Mouse (Mus musculus) testis, adult 2 months (tissue): ENCODE data around the gene Cxadr.
A peak's percentile ranks its signal among the peaks of the same experiment; 100 is the strongest.

ENCODE experiments used
- CTCF ChIP-seq: fragments of 200-500 bp; IDR thresholded peaks from 2 replicates; pipeline ENCODE4 v1.5.1; 2012; ENCODE audit warnings: low read depth, mild to moderate bottlenecking, inconsistent platforms, low read length, moderate library complexity; ENCODE audit not compliant: control insufficient read depth, insufficient read depth, insufficient replicate concordance
- POLR2A ChIP-seq: fragments of 200-500 bp; IDR thresholded peaks from 2 replicates; pipeline ENCODE4 v1.6.1; 2012; ENCODE audit warnings: low read depth, mild to moderate bottlenecking, inconsistent platforms, low read length, moderate library complexity; ENCODE audit not compliant: control insufficient read depth

DNA sequence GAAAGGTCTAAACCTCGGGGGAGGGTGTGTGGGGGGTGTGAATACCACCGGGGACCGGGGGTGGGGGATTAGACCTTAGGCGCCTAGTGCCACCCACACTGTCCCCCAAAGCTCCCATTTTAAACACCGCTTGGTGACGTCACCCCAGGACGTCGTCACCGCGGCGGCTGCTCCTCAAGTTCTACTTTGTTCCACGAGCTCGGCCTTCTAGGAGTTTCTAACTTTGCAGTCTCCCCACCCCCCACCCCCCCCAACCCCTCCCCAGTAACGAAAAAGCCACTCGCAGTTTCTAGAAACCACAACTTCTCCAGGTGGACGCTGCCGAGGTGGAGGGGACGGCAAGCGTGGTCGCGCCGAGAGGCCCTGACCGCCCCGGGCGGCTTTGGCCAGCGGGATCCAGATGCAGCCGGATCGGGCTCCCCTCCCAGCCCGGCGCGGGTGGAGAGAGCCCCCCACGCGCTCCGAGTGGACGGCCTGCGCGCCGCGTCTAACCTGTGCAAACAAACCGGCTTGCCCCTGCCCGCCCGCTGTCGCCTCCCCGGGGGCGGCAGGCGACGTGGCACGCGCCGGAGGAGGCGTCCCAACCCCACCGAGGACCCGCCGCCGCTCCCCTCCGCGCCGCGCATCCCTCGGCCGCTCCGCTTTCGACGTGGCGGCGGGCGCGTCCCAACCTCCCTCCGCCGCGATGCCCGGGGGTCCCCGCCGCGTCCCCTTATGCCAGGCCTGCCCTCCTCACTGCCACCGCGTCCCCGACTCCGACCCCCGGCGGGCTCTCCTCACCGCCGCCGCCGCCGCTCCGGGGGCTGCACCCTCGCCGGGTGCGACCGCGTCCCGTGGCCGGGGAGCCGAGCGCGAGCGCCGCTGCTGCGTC is 74.8 kb downstream of the Cxadr start:
- TF ChIP-seq CTCF (no peak), POLR2A (peak; percentile 42; the same call in 1 of the 2 replicates)
